Mouse (Mus musculus): ENCODE data around the gene Mob3b.
A peak's percentile ranks its signal among the peaks of the same experiment; 100 is the strongest.

Mob3b gene

GRCm38 (mm10) chr4:35114950-35115349, 42.3 kb downstream of the Mob3b start:
- DNase-seq (ENCODE audit: low spot score in 2 of 2) = no peak

- DNase-seq (ENCODE audit: low spot score in 2 of 2) = no peak
Measured at GRCm38 (mm10) chr4:35113516-35114248, 43.6 kb downstream of the Mob3b start.

GRCm38 (mm10) chr4:35112452-35112851, 44.8 kb downstream of the Mob3b start:
- no peak for DNase-seq (ENCODE audit: low spot score in 2 of 2)

GRCm38 (mm10) chr4:35105115-35105773, 52.0 kb downstream of the Mob3b start:
- no peak for DNase-seq (ENCODE audit: low spot score in 2 of 2)

GRCm38 (mm10) chr4:35101201-35101600, 56.1 kb downstream of the Mob3b start:
- no peak for DNase-seq (ENCODE audit: low spot score in 2 of 2)

- peak; percentile 46 to 85 for DNase-seq (ENCODE audit: low spot score in 2 of 2)
Measured at GRCm38 (mm10) chr4:35099865-35100780, 57.2 kb downstream of the Mob3b start.

GRCm38 (mm10) chr4:35099210-35099864, 57.9 kb downstream of the Mob3b start:
- DNase-seq (ENCODE audit: low spot score in 2 of 2) = no peak

- no peak for DNase-seq (ENCODE audit: low spot score in 2 of 2)
Measured at GRCm38 (mm10) chr4:35098552-35098951, 58.7 kb downstream of the Mob3b start.

- DNase-seq (ENCODE audit: low spot score in 2 of 2) = no peak
Measured at GRCm38 (mm10) chr4:35096226-35097175, 60.8 kb downstream of the Mob3b start.

GRCm38 (mm10) chr4:35092457-35092856, 64.8 kb downstream of the Mob3b start:
- no peak for DNase-seq (ENCODE audit: low spot score in 2 of 2)

GRCm38 (mm10) chr4:35091157-35091784, 66.0 kb downstream of the Mob3b start:
- DNase-seq (ENCODE audit: low spot score in 2 of 2) = no peak

GRCm38 (mm10) chr4:35089321-35090316, 67.7 kb downstream of the Mob3b start:
- DNase-seq (ENCODE audit: low spot score in 2 of 2) = peak; percentile 60 to 62

- DNase-seq (ENCODE audit: low spot score in 2 of 2) = no peak
Measured at GRCm38 (mm10) chr4:35086067-35086700, 71.1 kb downstream of the Mob3b start.

GRCm38 (mm10) chr4:35084060-35084459, 73.2 kb downstream of the Mob3b start:
- DNase-seq (ENCODE audit: low spot score in 2 of 2) = no peak

- DNase-seq (ENCODE audit: low spot score in 2 of 2) = no peak
Measured at GRCm38 (mm10) chr4:35082476-35083114, 74.7 kb downstream of the Mob3b start.

GRCm38 (mm10) chr4:35080285-35080684, 77.0 kb downstream of the Mob3b start:
- no peak for DNase-seq (ENCODE audit: low spot score in 2 of 2)

- no peak for DNase-seq (ENCODE audit: low spot score in 2 of 2)
Measured at GRCm38 (mm10) chr4:35068739-35069138, 88.5 kb downstream of the Mob3b start.

GRCm38 (mm10) chr4:35066163-35066562, 91.1 kb downstream of the Mob3b start:
- no peak for DNase-seq (ENCODE audit: low spot score in 2 of 2)
